Mouse (Mus musculus) liver, postnatal 0 days (tissue): Measurements from ENCODE around the gene Palm3.

Experiments used
- CTCF ChIP-seq: sonication (generic); IDR thresholded peaks from 2 replicates; pipeline ENCODE4 v1.5.1; 2016; ENCODE audit warnings: antibody characterized with exemption, low read depth
- EP300 ChIP-seq: IDR thresholded peaks from 2 replicates; pipeline ENCODE4 v1.6.1; 2016; ENCODE audit warnings: antibody characterized with exemption, low read depth, mild to moderate bottlenecking

DNA sequence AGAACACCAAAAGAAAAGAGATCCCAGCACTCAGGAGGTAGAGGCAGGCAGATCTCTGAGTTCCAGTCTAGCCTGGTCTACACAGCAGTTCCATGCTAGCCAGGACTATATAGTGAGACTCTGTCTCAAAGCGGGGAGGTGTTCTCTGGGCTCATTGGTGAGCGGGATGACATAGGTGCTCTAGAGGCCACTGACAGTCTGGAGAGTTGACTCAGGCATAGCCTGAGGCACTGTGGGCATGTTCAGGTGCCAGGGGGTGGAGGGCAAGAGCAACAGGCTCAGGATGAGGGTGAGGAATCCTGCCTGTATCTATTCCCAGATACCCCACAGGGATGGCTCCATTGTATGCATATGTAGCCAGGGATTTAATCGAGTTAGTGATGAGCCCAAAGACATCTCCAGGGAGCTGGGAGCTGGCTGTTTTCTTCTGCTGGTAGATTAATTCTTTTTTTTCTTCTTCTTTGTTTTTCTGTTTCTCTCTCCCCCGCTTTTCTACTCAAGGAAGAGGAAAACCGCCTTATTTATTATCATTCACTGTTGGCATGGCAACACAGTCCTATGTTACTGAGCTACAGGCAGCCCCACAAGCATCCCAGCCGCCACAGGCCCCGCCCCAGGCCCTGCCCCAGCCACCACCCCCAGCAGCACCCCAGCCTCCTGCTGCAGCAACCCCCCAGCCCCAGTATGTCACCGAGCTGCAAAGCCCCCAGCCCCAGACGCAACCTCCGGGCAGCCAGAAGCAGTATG lies 52.1 kb downstream of the Palm3 start:
- TF ChIP-seq CTCF (no peak), EP300 (no peak)
